Mouse (Mus musculus): ENCODE data around the gene S100a4.

DNA sequence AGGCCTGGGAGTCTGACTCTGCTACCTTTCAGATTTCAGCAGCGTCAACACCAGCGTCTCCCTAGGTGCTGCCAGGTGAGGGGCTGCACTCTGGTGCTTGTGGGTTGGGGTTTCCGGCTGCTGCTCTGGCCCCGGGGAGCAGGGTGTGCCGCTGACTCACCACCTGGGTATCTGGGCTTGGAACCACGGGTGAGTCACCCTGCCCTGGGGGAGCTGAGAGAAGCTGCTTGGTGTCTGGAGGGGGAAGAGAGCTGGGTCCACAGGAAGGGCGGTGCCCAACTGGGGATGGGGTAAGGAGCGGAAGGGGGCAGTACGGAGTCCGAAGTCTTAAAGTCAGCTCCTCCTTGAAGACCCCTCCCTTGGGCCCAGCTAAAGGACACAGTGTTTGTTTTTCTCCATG, 16.7 kb upstream of the S100a4 start:
- no peak for TF ChIP-seq GATA1 (IDR thresholded peaks at IDR 0.05; ENCODE audit: low read length)
- no peak for TF ChIP-seq TAL1 (IDR thresholded peaks at IDR 0.05; ENCODE audit: low read length)
